Mouse (Mus musculus) CH12.LX (cell line): ENCODE results near the gene Abhd4.

ENCODE experiments used
- CTCF ChIP-seq, 2 experiments: IDR thresholded peaks in 1 of 2; conservative IDR thresholded peaks in 1 of 2; 2 replicates each; pipeline ENCODE4 v1.5.1; 2011 to 2012; ENCODE audit warnings: low read depth in 2 of 2, low read length in 2 of 2, improper control_type of control experiment in 1 of 2, inconsistent platforms in 1 of 2, mild to moderate bottlenecking in 1 of 2, moderate library complexity in 1 of 2
- EP300 ChIP-seq: IDR thresholded peaks from 2 replicates; pipeline ENCODE4 v1.6.1; 2011; ENCODE audit warnings: low read length, improper control_type of control experiment
- ETS1 ChIP-seq: conservative IDR thresholded peaks from 2 replicates; pipeline ENCODE4 v1.6.1; 2012; ENCODE audit warnings: low read depth, mild to moderate bottlenecking, inconsistent platforms, low read length, improper control_type of control experiment, moderate library complexity
- GABPA ChIP-seq: IDR thresholded peaks from 2 replicates; pipeline ENCODE4 v1.6.1; 2012; ENCODE audit warnings: low read depth, low read length, improper control_type of control experiment, inconsistent platforms; ENCODE audit not compliant: insufficient replicate concordance
- MAZ ChIP-seq: IDR thresholded peaks from 2 replicates; pipeline ENCODE4 v1.6.1; 2012; ENCODE audit warnings: low read depth, mild to moderate bottlenecking, inconsistent platforms, low read length, improper control_type of control experiment, moderate library complexity
- MXI1 ChIP-seq: IDR thresholded peaks from 2 replicates; pipeline ENCODE4 v1.6.1; 2011; ENCODE audit warnings: mild to moderate bottlenecking, low read depth, low read length, improper control_type of control experiment
- NELFE ChIP-seq: IDR thresholded peaks from 2 replicates; pipeline ENCODE4 v1.6.1; 2011; ENCODE audit warnings: low read depth, low read length, improper control_type of control experiment
- NRF1 ChIP-seq: IDR thresholded peaks from 2 replicates; pipeline ENCODE4 v1.6.1; 2014; ENCODE audit warnings: low read depth, mild to moderate bottlenecking, inconsistent platforms, low read length, improper control_type of control experiment, moderate library complexity
- POLR2A ChIP-seq: IDR thresholded peaks from 2 replicates; pipeline ENCODE4 v1.6.1; 2011; ENCODE audit warnings: low read depth, mild to moderate bottlenecking, improper control_type of control experiment, low read length
- ZC3H11A ChIP-seq: IDR thresholded peaks from 2 replicates; pipeline ENCODE4 v1.6.1; 2012; ENCODE audit warnings: low read depth, mild to moderate bottlenecking, inconsistent platforms, low read length, improper control_type of control experiment
- ZNF384 ChIP-seq: IDR thresholded peaks from 2 replicates; pipeline ENCODE4 v1.6.1; 2012; ENCODE audit warnings: low read depth, low read length, improper control_type of control experiment, inconsistent platforms

- no peak for TF ChIP-seq ETS1
- TF ChIP-seq MAZ: no peak
- no peak for TF ChIP-seq CTCF (conservative IDR thresholded peaks at IDR 0.05 in 1 of 2, IDR thresholded peaks at IDR 0.05 in 1 of 2; ENCODE audit: low read depth in 2 of 2, low read length in 2 of 2)
- TF ChIP-seq EP300: no peak
- TF ChIP-seq POLR2A: no peak
- TF ChIP-seq NRF1: no peak
- TF ChIP-seq MXI1: no peak
- no peak for TF ChIP-seq GABPA
- TF ChIP-seq NELFE: no peak
- TF ChIP-seq ZNF384: no peak
- TF ChIP-seq ZC3H11A: no peak
Observed at GRCm38 (mm10) chr14:54249326-54249725, 4.7 kb upstream of the Abhd4 start.
